Mouse (Mus musculus): ENCODE results near the gene Rps6kb2. TPM values are rescaled to one million over a fixed set of nuclear protein-coding genes. Genes with fewer than 3 reads are reported as not detected.

Gene Rps6kb2
- polyA plus RNA-seq, 1 experiment: 17.7 TPM

GRCm38 (mm10) chr19:4114551-4114950 lies 48.6 kb downstream of the Rps6kb2 start:
- Histone ChIP-seq H3K4me1 (ENCODE audit: control insufficient read depth, insufficient read depth, insufficient read length, low read length) (peaks cover 12% of the 10 kb centered on the region), H3K4me3 (ENCODE audit: insufficient read depth, low read depth, low read length) (no peak overlapping the region), H3K27ac (replicated peaks; ENCODE audit: low read depth, low read length) (no peak overlapping the region)

GRCm38 (mm10) chr19:4113806-4114230 lies 49.3 kb downstream of the Rps6kb2 start:
- H3K4me1 ChIP-seq (ENCODE audit: control insufficient read depth, insufficient read depth, insufficient read length, low read length): peaks cover 12% of the 10 kb centered on the region
- no peak overlapping the region; the same call in 1 of the 2 replicates for H3K4me3 ChIP-seq (ENCODE audit: insufficient read depth, low read depth, low read length)
- peak overlapping the region; percentile 74 for H3K27ac ChIP-seq (replicated peaks; ENCODE audit: low read depth, low read length)

GRCm38 (mm10) chr19:4113186-4113805 lies 49.9 kb downstream of the Rps6kb2 start:
- Histone ChIP-seq H3K4me3 (ENCODE audit: insufficient read depth, low read depth, low read length) (no peak overlapping the region; the same call in 1 of the 2 replicates), H3K27ac (replicated peaks; ENCODE audit: low read depth, low read length) (peak overlapping the region; percentile 74), H3K4me1 (ENCODE audit: control insufficient read depth, insufficient read depth, insufficient read length, low read length) (peaks cover 12% of the 10 kb centered on the region)

- H3K4me1 ChIP-seq (ENCODE audit: control insufficient read depth, insufficient read depth, insufficient read length, low read length): peaks cover 12% of the 10 kb centered on the region
- H3K4me3 ChIP-seq (ENCODE audit: insufficient read depth, low read depth, low read length): no peak overlapping the region
- peak overlapping the region; percentile 74; the same call in 1 of the 2 replicates for H3K27ac ChIP-seq (replicated peaks; ENCODE audit: low read depth, low read length)
These were observed 50.8 kb downstream of the Rps6kb2 start for GRCm38 (mm10) chr19:4112063-4112960.

GRCm38 (mm10) chr19:4108535-4108934 lies 54.6 kb downstream of the Rps6kb2 start:
- H3K4me3 ChIP-seq (ENCODE audit: insufficient read depth, low read depth, low read length): no peak overlapping the region
- H3K27ac ChIP-seq (replicated peaks; ENCODE audit: low read depth, low read length): no peak overlapping the region
- H3K4me1 ChIP-seq (ENCODE audit: control insufficient read depth, insufficient read depth, insufficient read length, low read length): peaks cover 7% of the 10 kb centered on the region

GRCm38 (mm10) chr19:4106654-4107053 lies 56.5 kb downstream of the Rps6kb2 start:
- Histone ChIP-seq H3K4me3 (ENCODE audit: insufficient read depth, low read depth, low read length) (no peak overlapping the region), H3K27ac (replicated peaks; ENCODE audit: low read depth, low read length) (no peak overlapping the region), H3K4me1 (ENCODE audit: control insufficient read depth, insufficient read depth, insufficient read length, low read length) (no peaks in the 10 kb centered on the region)

- Histone ChIP-seq H3K4me1 (ENCODE audit: control insufficient read depth, insufficient read depth, insufficient read length, low read length) (peaks cover 6% of the 10 kb centered on the region), H3K27ac (replicated peaks; ENCODE audit: low read depth, low read length) (no peak overlapping the region), H3K4me3 (ENCODE audit: insufficient read depth, low read depth, low read length) (no peak overlapping the region)
These were observed 58.4 kb downstream of the Rps6kb2 start for GRCm38 (mm10) chr19:4104675-4105194.

Other genes starting within 250 kb of the Rps6kb2 start
- gene Aldh3b1, start 233.5 kb downstream of the Rps6kb2 start, polyA plus RNA-seq (2012; ENCODE audit: insufficient read depth, insufficient read length, missing spikeins): 1.8 and 2.2 TPM in 2 replicates
- gene Unc93b1, start 228.2 kb downstream of the Rps6kb2 start, polyA plus RNA-seq (2012; ENCODE audit: insufficient read depth, insufficient read length, missing spikeins): 25.3 and 25.4 TPM in 2 replicates
- not detected in 2 replicates for gene Aldh3b3, start 204.7 kb downstream of the Rps6kb2 start, polyA plus RNA-seq (2012; ENCODE audit: insufficient read depth, insufficient read length, missing spikeins)
- 6.9 and 13.4 TPM in 2 replicates for gene Aldh3b2, start 191.0 kb downstream of the Rps6kb2 start, polyA plus RNA-seq (2012; ENCODE audit: insufficient read depth, insufficient read length, missing spikeins)
- gene Acy3, start 176.8 kb downstream of the Rps6kb2 start, polyA plus RNA-seq (2012; ENCODE audit: insufficient read depth, insufficient read length, missing spikeins): 33.3 and 40.6 TPM in 2 replicates
- not detected in 2 replicates for gene Tbx10, start 170.6 kb downstream of the Rps6kb2 start, polyA plus RNA-seq (2012; ENCODE audit: insufficient read depth, insufficient read length, missing spikeins)
- gene Nudt8, start 162.8 kb downstream of the Rps6kb2 start, polyA plus RNA-seq (2012; ENCODE audit: insufficient read depth, insufficient read length, missing spikeins): 24.5 and 49.5 TPM in 2 replicates
- not detected in 2 replicates for gene Gm49405, start 162.7 kb downstream of the Rps6kb2 start, polyA plus RNA-seq (2012; ENCODE audit: insufficient read depth, insufficient read length, missing spikeins)
- 1.1 and 1.8 TPM in 2 replicates for gene Doc2g, start 160.0 kb downstream of the Rps6kb2 start, polyA plus RNA-seq (2012; ENCODE audit: insufficient read depth, insufficient read length, missing spikeins)
- gene Ndufv1, start 150.5 kb downstream of the Rps6kb2 start, polyA plus RNA-seq (2012; ENCODE audit: insufficient read depth, insufficient read length, missing spikeins): 1,127 and 1,213 TPM in 2 replicates
- 362 and 451 TPM in 2 replicates for gene Gstp1, start 125.4 kb downstream of the Rps6kb2 start, polyA plus RNA-seq (2012; ENCODE audit: insufficient read depth, insufficient read length, missing spikeins)
- 14.8 and 26.0 TPM in 2 replicates for gene Gstp2, start 117.3 kb downstream of the Rps6kb2 start, polyA plus RNA-seq (2012; ENCODE audit: insufficient read depth, insufficient read length, missing spikeins)
- gene Gstp3, start 103.8 kb downstream of the Rps6kb2 start, polyA plus RNA-seq (2012; ENCODE audit: insufficient read depth, insufficient read length, missing spikeins): 2.3 and 4.2 TPM in 2 replicates
- gene Cabp2, start 81.8 kb downstream of the Rps6kb2 start, polyA plus RNA-seq (2012; ENCODE audit: insufficient read depth, insufficient read length, missing spikeins): not detected in 2 replicates
- 78.5 and 101 TPM in 2 replicates for gene Cdk2ap2, start 66.2 kb downstream of the Rps6kb2 start, polyA plus RNA-seq (2012; ENCODE audit: insufficient read depth, insufficient read length, missing spikeins)
- gene Pitpnm1, start 63.4 kb downstream of the Rps6kb2 start, polyA plus RNA-seq (2012; ENCODE audit: insufficient read depth, insufficient read length, missing spikeins): 14.8 and 17.2 TPM in 2 replicates
- 62.7 and 65.2 TPM in 2 replicates for gene Aip, start 37.5 kb downstream of the Rps6kb2 start, polyA plus RNA-seq (2012; ENCODE audit: insufficient read depth, insufficient read length, missing spikeins)
- not detected in 2 replicates for gene Gpr152, start 23.6 kb downstream of the Rps6kb2 start, polyA plus RNA-seq (2012; ENCODE audit: insufficient read depth, insufficient read length, missing spikeins)
- gene Cabp4, start 19.3 kb downstream of the Rps6kb2 start, polyA plus RNA-seq (2012; ENCODE audit: insufficient read depth, insufficient read length, missing spikeins): not detected in 2 replicates
- 103 and 112 TPM in 2 replicates for gene Coro1b, start 14.7 kb downstream of the Rps6kb2 start, polyA plus RNA-seq (2012; ENCODE audit: insufficient read depth, insufficient read length, missing spikeins)
- gene Ptprcap, start 9.8 kb downstream of the Rps6kb2 start, polyA plus RNA-seq (2012; ENCODE audit: insufficient read depth, insufficient read length, missing spikeins): 1.3 and 3.3 TPM in 2 replicates
- 2.1 and 3.1 TPM in 2 replicates for gene Carns1, start 12.1 kb upstream of the Rps6kb2 start, polyA plus RNA-seq (2012; ENCODE audit: insufficient read depth, insufficient read length, missing spikeins)
- gene Tbc1d10c, start 27.9 kb upstream of the Rps6kb2 start, polyA plus RNA-seq (2012; ENCODE audit: insufficient read depth, insufficient read length, missing spikeins): 0.83 TPM in 1 of 2 replicates, not detected in the other
- 265 and 309 TPM in 2 replicates for gene Ppp1ca, start 28.7 kb upstream of the Rps6kb2 start, polyA plus RNA-seq (2012; ENCODE audit: insufficient read depth, insufficient read length, missing spikeins)
- gene Rad9a, start 38.3 kb upstream of the Rps6kb2 start, polyA plus RNA-seq (2012; ENCODE audit: insufficient read depth, insufficient read length, missing spikeins): 4.4 and 7.6 TPM in 2 replicates
- not detected in 2 replicates for gene Clcf1, start 50.9 kb upstream of the Rps6kb2 start, polyA plus RNA-seq (2012; ENCODE audit: insufficient read depth, insufficient read length, missing spikeins)
- gene AC109138.7, start 51.0 kb upstream of the Rps6kb2 start, polyA plus RNA-seq (2012; ENCODE audit: insufficient read depth, insufficient read length, missing spikeins): not detected in 2 replicates
- gene Pold4, start 68.5 kb upstream of the Rps6kb2 start, polyA plus RNA-seq (2012; ENCODE audit: insufficient read depth, insufficient read length, missing spikeins): 63.7 and 81.4 TPM in 2 replicates
- 3.3 and 4.8 TPM in 2 replicates for gene Ssh3, start 105.8 kb upstream of the Rps6kb2 start, polyA plus RNA-seq (2012; ENCODE audit: insufficient read depth, insufficient read length, missing spikeins)
- 0.87 TPM in 1 of 2 replicates, not detected in the other for gene Ankrd13d, start 119.8 kb upstream of the Rps6kb2 start, polyA plus RNA-seq (2012; ENCODE audit: insufficient read depth, insufficient read length, missing spikeins)
- gene Grk2, start 142.9 kb upstream of the Rps6kb2 start, polyA plus RNA-seq (2012; ENCODE audit: insufficient read depth, insufficient read length, missing spikeins): 30.7 and 35.9 TPM in 2 replicates
- gene Kdm2a, start 234.9 kb upstream of the Rps6kb2 start, polyA plus RNA-seq (2012; ENCODE audit: insufficient read depth, insufficient read length, missing spikeins): 18.9 and 20.6 TPM in 2 replicates